Mouse (Mus musculus): ENCODE data around the gene Arhgap23. TPM values are rescaled to one million over a fixed set of nuclear protein-coding genes. Genes with fewer than 3 reads are reported as not detected.

Arhgap23 gene
- total RNA-seq, 2 experiments from 2014 or later = 84.0 to 91.8 TPM

DNA sequence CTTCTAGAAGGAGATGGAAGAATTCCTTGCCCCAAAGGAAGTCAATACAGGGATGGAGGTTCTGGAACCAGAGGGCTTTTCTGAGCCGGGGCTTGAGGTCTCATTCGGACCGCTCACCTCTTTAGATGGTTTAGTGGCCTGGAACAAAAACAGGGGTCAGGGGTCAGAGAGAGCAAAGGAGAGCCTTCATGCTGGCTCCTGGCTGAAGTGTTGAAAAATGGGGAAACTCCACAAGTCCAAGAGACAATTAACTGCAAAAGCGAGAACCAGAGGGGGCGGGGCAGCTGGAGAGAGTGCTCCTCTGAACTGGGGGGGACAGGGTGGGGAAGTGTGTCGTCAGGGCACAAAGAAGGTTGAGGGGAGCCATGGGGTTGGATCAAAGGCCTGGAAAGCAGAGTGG is 97.2 kb downstream of the Arhgap23 start:
- DNase-seq (ENCODE audit: extremely low spot score in 1 of 2, low spot score in 2 of 2) = no peak

GRCm38 (mm10) chr11:97513066-97513465 is 97.7 kb downstream of the Arhgap23 start:
- intact Hi-C loops (cut with DNase I) = no loop called here
- no peak for DNase-seq (ENCODE audit: extremely low spot score in 1 of 2, low spot score in 2 of 2)

More for the DNA sequence above, 97.2 kb downstream of the Arhgap23 start:
- intact Hi-C loops (cut with DNase I) = no loop called here

GRCm38 (mm10) chr11:97520541-97520940 is 105.2 kb downstream of the Arhgap23 start:
- no peak for DNase-seq (ENCODE audit: extremely low spot score in 1 of 2, low spot score in 2 of 2)
- intact Hi-C loops (cut with DNase I) = no loop called here

DNA sequence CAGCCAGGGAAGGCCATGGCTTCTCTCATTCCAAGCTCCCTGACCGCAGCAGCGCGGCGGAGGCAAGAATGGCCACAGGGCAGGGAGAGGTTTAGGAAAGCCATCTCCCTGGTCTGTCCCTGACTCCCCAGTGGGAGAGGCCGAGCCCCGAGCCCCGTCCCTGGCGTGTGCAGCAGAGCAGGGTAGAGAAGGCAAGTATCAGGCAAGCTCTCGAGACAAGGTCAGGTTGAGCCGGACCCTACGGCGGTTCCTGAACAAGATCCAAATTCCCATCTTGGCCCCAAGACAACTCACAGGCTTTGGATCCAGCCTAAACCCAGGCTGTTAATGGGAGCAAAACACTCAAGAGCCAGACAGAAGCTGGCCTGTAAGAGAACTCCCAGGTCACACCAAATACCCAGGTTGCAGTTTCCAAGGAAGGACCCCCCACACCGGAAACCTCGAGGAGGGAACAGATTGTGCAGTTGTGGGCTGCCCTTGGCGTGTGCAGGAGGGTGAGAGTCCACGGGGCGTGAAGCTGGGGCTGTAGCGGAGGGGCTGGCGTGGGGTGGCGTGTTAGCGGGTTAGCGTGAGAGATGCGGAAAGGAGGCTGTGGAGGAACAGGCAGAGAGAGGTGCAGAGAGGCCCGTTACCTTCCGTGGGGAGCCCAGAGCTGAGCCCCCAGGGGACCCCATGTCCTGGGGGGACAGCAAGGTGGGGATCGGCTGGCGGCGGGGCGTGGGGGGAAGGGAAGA is 106.6 kb downstream of the Arhgap23 start:
- no peak for DNase-seq (ENCODE audit: extremely low spot score in 1 of 2, low spot score in 2 of 2)
- intact Hi-C loops (cut with DNase I) = no loop called here

GRCm38 (mm10) chr11:97523107-97523506 is 107.8 kb downstream of the Arhgap23 start:
- intact Hi-C loops (cut with DNase I) = no loop called here
- no peak for DNase-seq (ENCODE audit: extremely low spot score in 1 of 2, low spot score in 2 of 2)

- DNase-seq (ENCODE audit: extremely low spot score in 1 of 2, low spot score in 2 of 2) = peak in 1 of 2 experiments; percentile 64
- intact Hi-C loops (cut with DNase I) = no loop called here
Observed at GRCm38 (mm10) chr11:97523827-97524261, 108.5 kb downstream of the Arhgap23 start.

DNA sequence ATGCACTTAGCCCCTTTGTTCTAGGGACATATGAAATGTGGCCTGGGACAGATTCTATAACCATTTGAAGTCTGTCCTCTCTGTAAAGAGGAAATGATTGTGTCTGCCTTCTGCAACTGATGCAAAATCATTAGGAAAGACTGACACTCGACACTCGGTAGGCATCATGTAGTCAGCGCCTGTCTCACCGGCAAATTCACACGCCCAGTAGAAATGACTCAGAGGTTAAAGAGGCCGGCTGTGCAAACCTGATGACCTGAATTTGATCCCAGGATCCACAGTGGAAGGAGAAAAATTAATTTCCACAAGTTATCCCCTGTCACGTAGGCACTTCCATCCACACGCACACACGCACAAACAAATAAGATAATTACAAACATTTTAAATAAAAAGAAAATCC is 109.0 kb downstream of the Arhgap23 start:
- intact Hi-C loops (cut with DNase I) = no loop called here
- DNase-seq (ENCODE audit: extremely low spot score in 1 of 2, low spot score in 2 of 2) = no peak

DNA sequence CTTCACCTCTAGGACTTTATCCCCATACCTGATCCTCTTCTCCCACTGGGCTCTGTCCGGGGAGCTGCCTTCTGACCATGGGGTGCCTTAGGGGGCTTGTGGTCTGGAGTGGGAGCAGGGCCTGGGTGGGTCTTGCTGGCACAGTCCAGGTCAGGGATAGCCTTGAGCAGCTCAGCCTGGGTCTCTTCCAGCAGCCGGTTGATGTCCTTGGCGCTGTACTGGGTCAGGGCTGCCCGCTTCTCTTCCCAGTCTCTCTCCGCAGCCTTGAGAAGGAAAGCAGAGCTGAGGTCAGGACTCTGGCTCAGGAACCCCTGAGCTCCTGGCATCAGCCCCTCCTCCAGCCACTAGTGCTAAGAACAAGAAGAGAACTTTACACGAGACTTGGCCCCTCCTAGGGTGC is 110.0 kb downstream of the Arhgap23 start:
- no peak for DNase-seq (ENCODE audit: extremely low spot score in 1 of 2, low spot score in 2 of 2)
- intact Hi-C loops (cut with DNase I) = no loop called here

DNA sequence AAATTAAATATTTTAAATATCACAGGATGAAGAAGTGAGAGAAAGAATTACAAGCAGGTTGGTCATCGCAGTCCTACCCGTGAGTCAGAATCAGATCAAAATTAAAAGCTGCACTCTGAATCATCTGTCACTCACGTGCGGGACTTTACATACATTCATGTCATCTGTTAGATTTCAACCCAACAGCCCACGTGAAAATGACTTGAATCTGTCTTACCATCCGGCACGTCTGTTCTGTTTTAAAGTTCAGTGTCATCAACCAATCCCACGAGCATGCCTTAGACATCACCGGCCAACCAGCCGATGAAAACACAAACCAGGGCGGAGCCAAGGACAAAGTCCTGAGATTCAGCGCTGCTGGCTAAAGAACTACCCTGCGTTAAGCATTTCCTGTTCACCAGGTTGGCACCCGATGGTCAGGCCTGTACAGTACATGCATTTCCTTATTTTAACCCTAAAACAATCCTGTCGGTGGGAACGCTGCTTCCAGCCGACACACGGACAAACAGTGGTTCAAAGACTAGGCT is 113.0 kb downstream of the Arhgap23 start:
- intact Hi-C loops (cut with DNase I) = no loop called here
- DNase-seq (ENCODE audit: extremely low spot score in 1 of 2, low spot score in 2 of 2) = no peak

GRCm38 (mm10) chr11:97530069-97530468 is 114.7 kb downstream of the Arhgap23 start:
- intact Hi-C loops (cut with DNase I) = loop anchor here (2.0 kb wide), 1 partner anchor 93 kb away; no protein-coding TSS in a partner anchor

GRCm38 (mm10) chr11:97530961-97531360 is 115.6 kb downstream of the Arhgap23 start:
- intact Hi-C loops (cut with DNase I) = loop anchor here (2.0 kb wide), 1 partner anchor 92 kb away; no protein-coding TSS in a partner anchor

More at GRCm38 (mm10) chr11:97530069-97530468, 114.7 kb downstream of the Arhgap23 start:
- no peak for DNase-seq (ENCODE audit: extremely low spot score in 1 of 2, low spot score in 2 of 2)

DNA sequence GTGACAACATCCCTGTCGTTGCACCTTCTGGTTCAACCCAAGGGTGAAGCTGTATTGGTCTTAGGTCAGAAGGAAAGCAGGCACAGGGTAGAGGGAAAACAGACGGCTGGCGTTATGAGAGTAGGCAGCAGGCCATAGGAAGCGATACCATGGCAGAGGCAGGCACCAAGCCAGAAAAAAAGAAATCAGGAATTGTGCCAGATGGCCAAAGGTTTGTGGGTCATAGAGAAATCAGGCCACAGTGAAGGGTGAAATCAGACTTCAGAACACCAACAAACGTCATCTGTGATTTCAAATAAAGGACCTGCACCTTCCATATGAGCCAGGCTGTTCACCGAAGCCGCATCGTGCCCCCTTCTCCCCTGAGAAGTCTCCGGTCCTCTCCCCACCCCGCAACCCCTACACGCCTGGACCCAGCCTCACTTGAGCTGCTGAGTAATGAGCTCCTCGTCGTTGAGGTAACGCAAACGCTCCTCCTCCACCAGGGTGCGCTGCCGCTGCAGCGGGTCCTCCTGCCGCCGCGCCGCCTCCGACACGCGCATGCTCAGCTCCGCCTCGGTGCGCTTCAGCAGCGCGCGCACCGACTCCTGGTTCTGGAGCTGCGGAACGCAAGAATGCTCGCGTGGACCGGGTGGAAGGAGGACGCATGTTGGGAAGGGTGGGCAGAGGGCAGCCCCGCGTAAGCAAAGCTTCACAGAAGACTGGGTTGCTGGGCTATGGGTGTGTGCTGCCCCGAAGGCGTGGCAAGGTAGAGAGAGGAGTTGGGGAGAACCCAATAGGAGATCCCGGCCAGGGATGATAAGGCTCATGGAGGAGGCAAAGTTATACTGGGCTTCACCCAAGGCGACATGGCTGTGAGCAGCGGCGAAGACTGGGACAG is 116.3 kb downstream of the Arhgap23 start:
- intact Hi-C loops (cut with DNase I) = loop anchor here (2.0 kb wide), 1 partner anchor 91 kb away; no protein-coding TSS in a partner anchor
- DNase-seq (ENCODE audit: extremely low spot score in 1 of 2, low spot score in 2 of 2) = peak; percentile 81 to 94

More at GRCm38 (mm10) chr11:97530961-97531360, 115.6 kb downstream of the Arhgap23 start:
- no peak for DNase-seq (ENCODE audit: extremely low spot score in 1 of 2, low spot score in 2 of 2)

DNA sequence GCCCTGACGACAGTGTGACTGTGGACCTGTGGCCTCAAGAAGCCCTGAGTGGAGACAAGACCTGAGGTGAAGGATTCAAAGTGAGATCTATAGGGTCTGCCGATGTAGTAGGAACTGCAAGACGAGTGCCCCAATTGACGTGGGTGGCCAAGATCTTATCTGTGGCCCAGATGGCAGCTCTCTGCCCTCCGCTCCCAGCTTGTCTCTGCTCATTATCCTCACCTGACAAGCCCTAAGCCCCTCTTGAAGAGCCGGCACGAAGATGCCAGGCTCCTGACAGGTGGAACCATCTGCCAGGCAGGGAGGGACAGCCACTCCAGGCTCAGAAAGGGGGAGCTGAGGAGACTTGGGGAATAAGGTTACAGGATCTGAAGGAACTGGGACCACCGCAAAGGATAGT is 117.0 kb downstream of the Arhgap23 start:
- DNase-seq (ENCODE audit: extremely low spot score in 1 of 2, low spot score in 2 of 2) = no peak
- intact Hi-C loops (cut with DNase I) = no loop called here

GRCm38 (mm10) chr11:97532950-97533582 is 117.7 kb downstream of the Arhgap23 start:
- DNase-seq (ENCODE audit: extremely low spot score in 1 of 2, low spot score in 2 of 2) = no peak
- intact Hi-C loops (cut with DNase I) = no loop called here

DNA sequence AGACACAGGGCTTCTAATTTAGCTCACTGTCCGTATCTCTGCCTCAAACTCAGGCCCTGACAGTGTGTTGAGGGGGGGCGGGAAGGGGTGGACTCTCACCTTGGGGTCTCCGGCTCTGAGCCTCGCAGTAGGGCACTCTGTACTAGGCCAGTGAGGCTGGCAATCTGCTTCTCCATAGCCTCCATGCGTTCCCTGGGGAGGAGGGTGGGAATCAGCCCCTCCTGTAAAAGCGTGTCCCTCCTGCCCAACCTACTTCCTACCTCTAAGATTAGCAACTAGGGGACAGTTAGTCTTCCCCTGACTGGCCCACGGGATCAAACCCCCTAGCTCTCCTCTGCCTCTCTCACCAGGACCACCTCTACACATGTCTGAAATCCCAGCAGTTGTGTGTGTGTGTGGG is 118.3 kb downstream of the Arhgap23 start:
- intact Hi-C loops (cut with DNase I) = no loop called here
- DNase-seq (ENCODE audit: extremely low spot score in 1 of 2, low spot score in 2 of 2) = no peak

GRCm38 (mm10) chr11:97534442-97535307 is 119.3 kb downstream of the Arhgap23 start:
- intact Hi-C loops (cut with DNase I) = no loop called here
- DNase-seq (ENCODE audit: extremely low spot score in 1 of 2, low spot score in 2 of 2) = peak in 1 of 2 experiments; percentile 63

GRCm38 (mm10) chr11:97535308-97535630 is 119.9 kb downstream of the Arhgap23 start:
- intact Hi-C loops (cut with DNase I) = no loop called here
- DNase-seq (ENCODE audit: extremely low spot score in 1 of 2, low spot score in 2 of 2) = no peak

DNA sequence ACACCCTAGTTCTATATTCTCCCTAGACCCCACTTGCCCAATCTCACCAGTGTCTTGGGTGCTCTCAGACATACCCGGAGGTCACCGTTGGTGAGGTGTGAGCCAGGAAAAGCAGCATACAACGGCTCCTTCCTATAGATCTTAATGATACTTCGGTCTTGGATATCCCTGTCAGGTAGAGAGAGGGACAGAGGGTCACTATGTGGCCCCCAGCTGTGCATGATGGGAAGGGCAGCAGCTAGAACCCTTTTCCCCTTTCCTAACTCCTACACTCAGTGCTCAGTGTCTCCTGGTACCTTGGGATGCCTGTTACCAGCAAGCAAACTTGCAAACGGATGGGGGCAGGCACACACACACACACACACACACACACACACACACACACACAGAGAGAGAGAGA is 120.3 kb downstream of the Arhgap23 start:
- intact Hi-C loops (cut with DNase I) = no loop called here

More for the DNA sequence above, 120.3 kb downstream of the Arhgap23 start:
- DNase-seq (ENCODE audit: extremely low spot score in 1 of 2, low spot score in 2 of 2) = no peak

Measured in left cerebral cortex, postnatal 10 days (tissue).